Mouse (Mus musculus) lung, adult 2 months (tissue): ENCODE measurements around the gene Setdb1.
"Not testable (repeated sequence)": the region's sequence is repeated elsewhere in the genome, so short reads cannot be mapped to it uniquely, and the experiment has no call there.

Experiments
- CTCF ChIP-seq: fragments of 200-500 bp; IDR thresholded peaks from 2 replicates; pipeline ENCODE4 v1.5.1; 2011; ENCODE audit warnings: mild to moderate bottlenecking, low read length, control low read depth; ENCODE audit not compliant: insufficient read depth
- POLR2A ChIP-seq: fragments of 200-500 bp; IDR thresholded peaks from 2 replicates; pipeline ENCODE4 v1.6.1; 2011; ENCODE audit warnings: low read depth, mild to moderate bottlenecking, control low read depth, low read length, borderline replicate concordance; ENCODE audit errors: extremely low read depth

- TF ChIP-seq CTCF, POLR2A: not testable (repeated sequence)
These were observed 13.5 kb downstream of the Setdb1 start for GRCm38 (mm10) chr3:95343356-95344000.
